Mouse (Mus musculus): Measurements from ENCODE around the gene Gpatch8.

- TF ChIP-seq CTCF (IDR thresholded peaks at IDR 0.05; ENCODE audit: low read depth, low read length) (no peak), POLR2A (IDR thresholded peaks at IDR 0.05; ENCODE audit: insufficient read depth, low read length) (no peak)
Measured at GRCm38 (mm10) chr11:102580034-102580330, 23.8 kb upstream of the Gpatch8 start.
